Mouse (Mus musculus) forebrain, embryonic 12.5 days (tissue): ENCODE measurements around the gene Syt15. TPM values are rescaled to one million over a fixed set of nuclear protein-coding genes. Genes with fewer than 3 reads are reported as not detected.

Experiments used
- ATAC-seq: fragments of 200-750 bp; cut with Nextera tagmentation; 2 replicates; pipeline ENCODE4 v1.8.0; 2017; ENCODE audit warnings: moderate TSS enrichment; ENCODE audit not compliant: low FRiP score
- H3K27ac ChIP-seq: fragments of 300-500 bp; sonication (generic); 2 replicates; pipeline ENCODE4 v1.5.1; 2016; ENCODE audit warnings: mild to moderate bottlenecking
- H3K27me3 ChIP-seq: fragments of 300-500 bp; sonication (generic); 2 replicates; pipeline ENCODE4 v1.6.1; 2016; ENCODE audit warnings: mild to moderate bottlenecking
- H3K36me3 ChIP-seq: fragments of 300-500 bp; sonication (generic); replicated peaks from 2 replicates; pipeline ENCODE4 v1.6.1; 2016; ENCODE audit warnings: mild to moderate bottlenecking
- H3K4me1 ChIP-seq: fragments of 300-500 bp; sonication (generic); 2 replicates; pipeline ENCODE4 v1.6.1; 2016
- H3K4me2 ChIP-seq: fragments of 300-500 bp; sonication (generic); 2 replicates; pipeline ENCODE4 v1.6.1; 2016; ENCODE audit warnings: mild to moderate bottlenecking, moderate library complexity
- H3K4me3 ChIP-seq: fragments of 300-500 bp; sonication (generic); replicated peaks from 2 replicates; pipeline ENCODE4 v1.5.1; 2016; ENCODE audit warnings: mild to moderate bottlenecking
- H3K9ac ChIP-seq: fragments of 300-500 bp; sonication (generic); 2 replicates; pipeline ENCODE4 v1.6.1; 2016; ENCODE audit warnings: mild to moderate bottlenecking
- H3K9me3 ChIP-seq: fragments of 300-500 bp; sonication (generic); 2 replicates; pipeline ENCODE4 v1.6.1; 2016
- WGBS: fragments of 180-500 bp; shearing (Covaris S2); methylation state at CpG from one replicate; pipeline ENCODE4 v1.1.7; 2016; 5-methylcytosine and 5-hydroxymethylcytosine counted together
- polyA plus RNA-seq: library from polyadenylated mRNA; unstranded; fragments of >200 nt; fragmentation: Nextera tagmentation; extraction: Ambion mirVana; gene quantifications from 2 replicates; pipeline ENCODE4 v1.2.1, GENCODE M21; 2016

The Syt15 gene
- polyA plus RNA-seq, 1 experiment from 2014 or later = 0.13 TPM

- H3K4me2 ChIP-seq = no peak overlapping the region
- H3K4me3 ChIP-seq = no peak overlapping the region
- no peak overlapping the region for H3K27ac ChIP-seq
- H3K9me3 ChIP-seq = no peaks in the 10 kb centered on the region
- no peaks in the 10 kb centered on the region for H3K36me3 ChIP-seq
- 93% methylated on average over 4 of the region's 4 CpGs for WGBS
- no peaks in the 10 kb centered on the region for H3K27me3 ChIP-seq
- no peak for ATAC-seq
- H3K9ac ChIP-seq = no peak overlapping the region
- no peaks in the 10 kb centered on the region for H3K4me1 ChIP-seq
Observed at GRCm38 (mm10) chr14:34275225-34275624, 55.8 kb downstream of the Syt15 start.

GRCm38 (mm10) chr14:34279726-34280125, 60.3 kb downstream of the Syt15 start:
- no peak overlapping the region for H3K4me3 ChIP-seq
- no peak overlapping the region for H3K4me2 ChIP-seq
- H3K9ac ChIP-seq = no peak overlapping the region
- no peaks in the 10 kb centered on the region for H3K36me3 ChIP-seq
- H3K4me1 ChIP-seq = no peaks in the 10 kb centered on the region
- H3K27me3 ChIP-seq = no peaks in the 10 kb centered on the region
- WGBS = 79% methylated on average over 4 of the region's 4 CpGs
- H3K27ac ChIP-seq = no peak overlapping the region
- no peaks in the 10 kb centered on the region for H3K9me3 ChIP-seq
- ATAC-seq = no peak

Other genes with a start within 250 kb of the Syt15 start
- 0.09 and 0.10 TPM in 2 replicates for gene Zfp488, start 240.8 kb upstream of the Syt15 start, polyA plus RNA-seq
- gene Gm30083, start 204.4 kb upstream of the Syt15 start, polyA plus RNA-seq = not detected in 2 replicates
- not detected in 2 replicates for gene Gm5460, start 202.8 kb upstream of the Syt15 start, polyA plus RNA-seq
- not detected in 2 replicates for gene Antxrl, start 166.9 kb upstream of the Syt15 start, polyA plus RNA-seq
- gene Anxa8, start 133.6 kb upstream of the Syt15 start, polyA plus RNA-seq = 0.24 and 0.61 TPM in 2 replicates
- not detected in 2 replicates for gene A630023A22Rik, start 116.8 kb upstream of the Syt15 start, polyA plus RNA-seq
- gene Npy4r, start 67.1 kb upstream of the Syt15 start, polyA plus RNA-seq = 0.05 TPM in 1 of 2 replicates, not detected in the other
- gene Gprin2, start 17.9 kb upstream of the Syt15 start, polyA plus RNA-seq = 2.2 and 2.5 TPM in 2 replicates
- 8.7 and 11.0 TPM in 2 replicates for gene Shld2, start 90.9 kb downstream of the Syt15 start, polyA plus RNA-seq
- 85.9 and 87.8 TPM in 2 replicates for gene Glud1, start 91.1 kb downstream of the Syt15 start, polyA plus RNA-seq
- not detected in 2 replicates for gene Fam25c, start 135.8 kb downstream of the Syt15 start, polyA plus RNA-seq
- 4.3 and 7.5 TPM in 2 replicates for gene Sncg, start 155.2 kb downstream of the Syt15 start, polyA plus RNA-seq
- gene Mmrn2, start 155.9 kb downstream of the Syt15 start, polyA plus RNA-seq = 5.5 and 6.1 TPM in 2 replicates